Mouse (Mus musculus) left cerebral cortex, postnatal 14 days (tissue): ENCODE measurements around the gene Kcnq1. TPM values are rescaled to one million over a fixed set of nuclear protein-coding genes. Genes with fewer than 3 reads are reported as not detected.

Experiments
- DNase-seq, 2 experiments: peaks; one replicate each; pipeline ENCODE4 v3.0.0; 2021 to 2022; ENCODE audit warnings: low spot score in 2 of 2, mixed read lengths in 1 of 2
- intact Hi-C: fragments of 180-260 bp; cut with DNase I; formaldehyde crosslinking; loops from one replicate; pipeline ENCODE4 v1.15.1; 2025
- long read RNA-seq, 2 experiments: library from polyadenylated mRNA; stranded (forward); transcript quantifications; one replicate each; pipeline ENCODE4 v2.0.0; 2021
- total RNA-seq, 2 experiments: library from RNA; stranded (reverse); gene quantifications; 2 replicates each; pipeline ENCODE4 v1.2.3; 2021

Gene Kcnq1
- total RNA-seq, result 1 to 10 TPM in 1 of 2 experiments, under 1 TPM in 1; 0.91 to 1.7 TPM
- long read RNA-seq, experiment 1, partial matches to known transcripts, result 0 of 2 reads
- long read RNA-seq, experiment 1, other reads (novel, unspliced or antisense), result 1 of 2 reads
- long read RNA-seq, experiment 2, partial matches to known transcripts, result 0 of 1 reads
- long read RNA-seq, experiment 2, other reads (novel, unspliced or antisense), result 1 of 1 reads

DNA sequence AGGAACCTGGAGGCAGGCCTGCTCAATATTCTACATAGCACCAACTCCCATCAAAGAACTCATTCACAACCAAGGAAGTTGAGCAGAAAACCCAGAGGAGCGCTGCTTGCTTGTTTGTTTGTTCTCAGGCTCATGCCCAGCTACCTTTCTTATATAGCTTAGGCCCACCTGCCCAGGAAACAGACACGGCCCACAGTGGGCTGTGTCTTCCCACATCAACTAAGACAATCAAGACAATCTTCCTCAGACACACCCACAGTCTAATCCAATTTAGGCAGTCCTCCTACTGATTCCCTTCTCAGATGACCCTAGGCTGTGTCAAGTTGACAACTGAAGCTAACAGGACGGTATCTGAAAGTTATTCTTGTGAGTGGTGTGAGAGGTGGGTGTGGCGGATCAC lies at the start of gene Kcnq1:
Kcnq1 (plus strand) TSS at position 301 of the 400 bp plus-strand sequence.
- DNase-seq, result no peak
- intact Hi-C loops, result no loop called here

DNA sequence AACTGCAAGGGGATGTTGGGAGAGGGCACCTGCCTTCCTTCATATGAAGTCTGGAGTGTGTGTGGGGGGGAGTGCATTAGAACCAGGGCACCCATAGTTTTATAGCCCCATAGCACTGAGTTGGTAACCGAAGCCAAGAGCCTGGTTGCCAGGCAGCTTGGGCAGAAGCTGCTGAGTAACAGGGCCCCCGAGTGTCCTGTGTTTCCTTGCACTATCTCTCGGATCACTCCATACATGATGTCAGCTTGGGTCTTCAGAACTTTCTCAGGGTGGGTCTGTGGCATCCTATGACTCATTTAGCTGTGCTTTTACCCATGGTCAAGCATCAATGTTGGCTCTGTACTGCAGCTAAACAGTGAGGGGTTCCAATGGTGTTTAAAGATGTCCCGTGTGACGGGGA lies 49.1 kb upstream of the Kcnq1 start:
- intact Hi-C loops, result no loop called here
- no peak for DNase-seq

DNA sequence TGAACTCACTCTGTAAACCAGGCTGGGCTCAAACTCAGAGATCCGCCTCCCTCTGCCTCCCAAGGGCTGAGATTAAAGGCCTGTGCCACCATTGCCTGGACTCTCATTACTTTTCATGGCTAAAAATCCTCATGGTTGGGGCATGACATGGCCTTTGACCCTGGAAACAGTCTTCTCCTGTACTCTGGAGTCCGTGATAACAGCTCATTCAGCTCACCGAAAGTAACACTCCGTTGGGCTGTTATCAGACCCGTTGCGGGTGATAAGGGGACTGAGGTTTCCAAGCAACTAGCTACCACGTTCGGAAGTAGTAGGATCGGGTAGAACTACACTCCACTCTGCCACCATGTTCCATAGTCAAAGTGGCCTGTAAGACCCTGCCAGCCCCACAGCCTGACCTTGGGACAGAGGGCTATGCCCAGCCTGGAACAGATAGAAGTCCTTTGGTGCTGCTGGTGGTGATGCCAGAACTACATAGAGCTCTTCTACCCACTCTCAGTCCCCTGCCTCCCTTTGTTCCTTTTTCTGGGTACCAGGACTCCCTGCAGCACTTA lies 48.4 kb upstream of the Kcnq1 start:
- DNase-seq, result no peak
- intact Hi-C loops, result no loop called here

DNA sequence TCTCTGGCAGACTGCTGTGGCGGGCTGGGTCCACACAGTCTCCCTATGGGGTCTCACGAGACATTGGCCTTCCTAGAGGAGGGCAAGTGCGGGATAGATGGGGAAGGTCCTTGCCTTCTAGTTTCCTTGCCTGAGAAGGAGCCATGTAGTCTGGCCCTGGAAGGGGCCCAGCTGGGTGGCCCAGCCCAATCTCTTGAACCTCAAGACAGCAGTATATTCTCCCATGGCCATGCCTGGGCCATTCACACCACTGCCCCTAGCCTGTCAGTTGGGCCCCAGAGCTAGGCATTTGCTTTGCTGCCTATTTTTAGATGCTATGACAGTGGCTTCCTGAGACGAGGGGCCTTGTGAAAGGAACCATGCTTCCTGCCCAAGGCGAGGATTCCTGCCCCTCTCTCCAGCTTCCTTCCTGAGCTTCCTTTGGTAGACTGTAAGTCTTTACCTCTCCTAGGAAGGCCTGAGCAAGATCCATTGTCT lies 47.9 kb upstream of the Kcnq1 start:
- intact Hi-C loops, result no loop called here
- DNase-seq, result no peak

DNA sequence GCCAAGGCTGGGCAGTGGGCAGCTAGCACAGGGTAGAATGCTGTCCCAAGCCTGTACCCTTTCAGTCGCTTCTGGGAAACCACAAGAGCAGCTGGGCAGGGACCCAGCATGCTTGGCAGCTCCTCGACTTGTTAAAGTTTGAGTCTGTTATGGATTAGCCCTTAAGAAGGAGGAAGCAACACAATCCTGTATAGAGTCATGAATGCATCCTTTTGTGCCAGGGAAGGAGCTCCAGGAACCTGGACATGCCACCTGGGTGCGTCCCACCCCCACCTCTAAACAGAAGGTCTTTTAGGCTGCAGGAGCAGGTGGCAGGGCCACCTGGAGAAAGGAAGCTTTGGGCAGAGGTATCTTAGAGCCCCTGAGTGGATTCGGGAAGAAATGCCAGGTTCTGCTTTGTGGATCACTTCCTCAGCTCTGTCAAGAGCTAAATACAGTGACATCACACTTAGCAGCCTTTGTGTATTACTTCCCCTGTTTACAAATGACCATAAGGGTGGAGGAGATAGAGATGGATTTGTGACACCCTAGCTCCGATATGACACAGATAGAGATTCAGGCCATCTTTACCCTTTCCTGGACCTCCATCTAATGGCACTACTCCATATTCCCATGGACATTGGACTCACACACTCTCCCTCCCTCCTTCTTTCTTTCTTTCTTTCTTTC lies 46.8 kb upstream of the Kcnq1 start:
- intact Hi-C loops, result no loop called here
- peak; percentile 45 to 52 for DNase-seq

DNA sequence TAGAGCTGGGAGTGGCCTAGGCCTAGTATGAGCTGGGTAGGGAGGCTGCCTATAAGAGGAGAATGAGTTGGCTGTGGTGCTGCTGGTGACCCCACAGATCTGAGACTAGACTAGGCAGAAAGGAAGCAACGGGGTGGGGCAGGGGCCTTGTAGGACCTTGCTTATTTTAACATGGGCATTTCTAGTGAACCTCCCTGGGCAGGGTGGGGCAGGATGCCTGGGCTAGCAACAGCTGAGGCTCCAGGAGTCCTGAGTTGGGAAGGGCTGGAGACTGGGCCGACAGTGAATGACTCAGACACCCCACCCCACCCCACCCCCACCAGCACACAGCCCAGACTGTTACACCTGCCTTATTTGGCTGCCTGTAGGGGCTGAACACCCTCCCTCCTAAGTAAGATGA lies 43.5 kb upstream of the Kcnq1 start:
- no peak for DNase-seq
- intact Hi-C loops, result no loop called here

DNA sequence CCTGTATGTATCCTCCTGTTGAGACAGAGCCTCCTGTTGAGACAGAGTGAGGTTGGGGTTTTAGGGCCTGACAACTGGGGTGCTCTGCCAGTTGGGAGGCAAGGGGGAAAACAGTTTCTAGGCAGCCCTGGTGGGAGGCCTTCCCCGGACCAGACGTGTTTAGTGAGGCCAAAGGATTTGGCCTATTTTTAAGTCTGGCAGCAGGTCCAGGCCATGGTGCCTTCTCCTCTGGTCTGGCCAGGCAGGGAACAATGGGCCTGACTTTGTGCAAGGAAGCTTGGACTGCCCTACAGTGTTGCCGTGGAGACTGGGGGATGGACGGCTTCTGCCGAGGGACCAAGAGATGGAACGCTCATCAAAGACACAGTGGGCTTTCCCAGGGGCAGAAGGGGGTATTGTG lies 41.9 kb upstream of the Kcnq1 start:
- peak in 1 of 2 experiments; percentile 37 for DNase-seq
- intact Hi-C loops, result no loop called here

DNA sequence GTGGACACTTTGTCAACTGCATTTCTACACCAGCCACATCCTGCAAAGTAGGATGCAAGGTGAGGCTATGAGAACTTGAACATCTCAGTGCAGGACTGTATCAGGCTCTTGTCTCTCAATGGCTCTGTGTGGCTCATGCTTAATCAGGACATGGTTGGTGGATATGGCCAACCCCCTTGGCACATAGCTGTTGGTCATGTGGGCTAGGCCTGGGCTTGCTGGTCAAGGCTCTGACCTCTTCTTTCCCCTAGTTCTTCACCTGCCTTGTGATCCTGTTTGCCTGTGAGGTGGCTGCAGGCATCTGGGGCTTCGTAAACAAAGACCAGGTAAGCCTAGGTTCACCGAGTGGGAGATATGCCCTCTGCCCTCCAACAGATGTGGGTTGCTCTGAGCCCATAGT lies 40.5 kb upstream of the Kcnq1 start:
- intact Hi-C loops, result loop anchor here (5.0 kb wide), 1 partner anchor 53 kb away; no protein-coding TSS in a partner anchor

DNA sequence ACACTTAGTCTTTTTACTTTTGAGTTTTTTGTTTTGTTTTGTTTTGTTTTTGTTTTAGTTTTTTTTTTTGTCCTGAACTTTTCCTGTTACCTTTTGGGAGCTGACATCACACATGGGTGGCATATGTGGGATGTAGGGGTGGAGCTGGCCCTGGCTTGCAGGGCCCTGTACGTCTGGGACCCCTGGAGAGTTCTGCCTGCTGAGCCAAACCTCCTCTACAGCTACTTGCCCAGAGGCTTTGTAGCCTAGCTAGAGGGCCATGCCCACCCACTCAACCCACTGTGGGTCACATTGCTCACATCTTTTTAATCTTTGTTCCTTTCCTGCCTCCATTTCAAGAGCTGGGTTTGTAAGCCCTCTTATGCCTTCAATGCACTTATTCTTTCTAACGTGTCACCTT lies 38.7 kb upstream of the Kcnq1 start:
- DNase-seq, result no peak
- intact Hi-C loops, result loop anchor here (5.0 kb wide), 1 partner anchor 55 kb away; no protein-coding TSS in a partner anchor

More for the DNA sequence above, 40.5 kb upstream of the Kcnq1 start:
- DNase-seq, result no peak

DNA sequence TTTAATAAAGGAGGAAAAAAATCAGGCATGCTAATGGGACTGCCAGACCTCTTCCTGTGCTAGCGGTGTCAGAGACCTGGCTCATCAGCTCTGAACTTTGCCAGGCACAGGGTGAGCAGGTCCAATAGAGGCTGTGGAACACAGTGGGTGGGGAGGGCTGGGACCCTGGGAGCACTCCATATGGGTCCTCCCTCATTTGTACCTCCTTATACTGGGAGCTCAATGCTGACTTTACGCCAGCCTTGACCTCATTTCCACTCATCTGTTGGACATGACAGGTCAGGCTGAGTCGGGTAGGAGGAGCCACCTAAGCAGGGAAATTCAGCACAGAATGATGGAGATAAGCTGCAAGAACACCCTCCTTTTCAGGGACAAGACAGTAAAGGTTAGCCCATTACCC lies 38.3 kb upstream of the Kcnq1 start:
- intact Hi-C loops, result loop anchor here (5.0 kb wide), 1 partner anchor 56 kb away; no protein-coding TSS in a partner anchor
- DNase-seq, result no peak

DNA sequence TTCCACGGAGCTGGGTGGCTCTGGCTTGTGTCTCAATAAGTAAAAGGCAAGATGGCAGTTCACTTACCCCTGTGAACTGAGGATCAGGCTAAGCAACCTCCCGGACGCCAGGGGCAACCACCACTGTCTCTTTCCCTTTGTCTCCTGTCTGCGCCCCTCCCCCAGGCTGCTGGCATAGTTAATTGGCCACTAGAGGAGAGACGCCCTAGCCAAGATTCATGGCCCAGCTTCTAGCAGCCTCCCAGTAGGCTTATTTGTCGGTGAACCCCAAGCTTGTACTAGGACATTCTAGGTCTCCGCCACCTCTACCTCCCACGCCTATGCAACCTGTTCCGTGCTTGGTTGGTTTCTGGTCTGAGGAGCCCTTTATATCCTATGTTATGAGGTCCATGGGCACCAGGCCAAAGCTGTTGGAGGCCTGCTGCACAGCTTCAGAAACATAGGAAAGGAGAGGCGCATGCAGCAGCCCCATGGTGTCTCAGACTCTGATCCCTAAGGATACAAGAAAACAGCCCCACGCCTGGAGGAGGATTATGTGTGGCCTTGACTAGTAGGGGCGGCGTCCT lies 37.8 kb upstream of the Kcnq1 start:
- DNase-seq, result no peak
- intact Hi-C loops, result loop anchor here (5.0 kb wide), 1 partner anchor 56 kb away; no protein-coding TSS in a partner anchor

DNA sequence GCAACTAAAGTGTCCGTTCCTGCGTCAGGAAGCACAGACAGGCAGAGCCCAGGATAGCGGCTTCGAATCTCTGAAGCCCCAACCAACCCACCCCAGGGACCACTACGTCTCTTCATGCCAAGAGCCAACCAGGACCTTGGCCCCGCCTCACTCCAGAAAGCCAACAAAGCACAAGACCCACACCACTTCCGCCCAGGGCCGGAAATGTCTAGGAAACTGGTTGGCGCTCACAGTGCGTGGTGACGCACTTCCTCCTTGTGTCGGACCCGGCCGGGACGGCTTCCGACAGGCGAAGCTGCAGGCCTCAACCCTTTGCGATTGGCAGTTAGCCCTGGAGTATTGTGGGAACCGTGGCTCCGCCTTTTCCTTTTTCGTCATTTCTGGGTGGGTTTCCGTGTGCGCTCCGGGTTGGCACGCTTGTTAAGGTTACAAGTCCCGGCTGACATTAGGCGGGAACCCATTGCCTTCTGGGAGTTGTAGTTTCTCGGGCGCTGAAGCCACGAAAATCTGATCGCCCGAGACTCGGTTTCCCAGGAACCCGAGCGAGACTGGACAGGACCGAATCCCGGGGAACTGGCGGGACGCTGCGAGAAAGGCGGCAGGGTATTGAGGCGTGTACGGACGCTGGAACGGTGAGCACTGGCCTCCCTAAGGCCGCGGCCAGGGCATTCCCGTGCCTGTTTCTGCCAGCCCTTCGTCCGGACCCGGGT lies 37.1 kb upstream of the Kcnq1 start, which contains the start of gene Tssc4:
Tssc4 (plus strand) TSS at position 368 of the 710 bp plus-strand sequence.
- intact Hi-C loops, result loop anchor here (5.0 kb wide), 1 partner anchor 57 kb away; no protein-coding TSS in a partner anchor
- DNase-seq, result peak; percentile 99

DNA sequence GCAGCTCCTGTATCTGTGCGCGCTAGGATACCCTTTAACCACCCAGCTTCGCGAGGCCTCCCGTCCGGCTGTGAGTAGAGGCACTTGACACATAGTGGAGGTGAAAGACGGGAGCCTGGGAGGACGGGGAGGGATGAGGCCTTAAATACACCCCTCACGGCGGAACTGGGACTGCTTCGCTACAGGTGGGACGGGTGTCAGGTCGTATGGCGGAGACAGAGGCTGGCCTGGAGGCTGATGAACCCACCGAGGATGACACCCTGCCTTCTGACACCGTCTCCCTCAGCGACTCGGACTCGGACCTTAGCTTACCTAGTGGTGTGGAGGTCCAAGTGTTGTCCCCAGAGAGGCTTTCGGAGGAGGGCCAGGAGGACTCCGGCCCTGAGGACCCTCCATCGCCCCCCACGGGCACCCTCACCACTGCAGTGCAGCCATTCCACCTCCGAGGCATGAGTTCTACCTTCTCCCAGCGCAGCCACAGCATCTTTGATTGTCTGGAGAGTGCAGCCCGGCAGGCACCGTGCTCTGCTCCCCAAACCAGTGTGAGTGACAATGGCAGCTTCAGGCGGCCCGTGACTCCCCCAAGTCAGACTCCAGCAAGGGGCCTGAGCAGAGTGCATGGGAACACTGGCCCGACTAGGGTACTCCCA lies 36.3 kb upstream of the Kcnq1 start:
- no peak for DNase-seq

DNA sequence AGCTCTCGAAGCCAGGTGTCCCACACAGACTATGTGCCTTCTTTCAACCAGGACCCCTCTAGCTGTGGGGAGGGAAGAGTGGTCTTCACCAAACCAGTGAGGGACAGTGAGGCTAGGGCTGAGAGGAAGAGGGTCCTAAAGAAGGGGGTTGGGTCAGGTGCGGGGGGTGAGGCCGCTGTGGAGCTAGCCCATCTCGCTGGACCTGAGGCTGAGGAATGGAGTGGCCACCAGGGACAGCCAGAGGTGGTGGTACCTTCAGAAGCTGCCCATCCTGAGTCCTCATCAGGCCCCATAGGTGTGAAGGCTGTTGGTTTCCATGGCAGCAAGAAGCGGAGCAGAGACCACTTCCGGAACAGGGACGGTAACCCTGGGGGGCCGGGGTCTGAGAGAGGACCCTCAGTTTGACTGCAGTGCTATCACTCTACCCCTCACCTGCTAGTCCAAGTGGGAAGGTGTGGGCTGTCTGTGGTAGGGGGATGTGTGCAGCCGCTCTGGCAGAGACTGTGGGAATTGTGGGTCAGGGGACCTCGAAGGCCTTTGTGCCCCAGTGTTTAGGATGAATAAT lies 35.6 kb upstream of the Kcnq1 start:
- intact Hi-C loops, result no loop called here

More for the DNA sequence above, 36.3 kb upstream of the Kcnq1 start:
- intact Hi-C loops, result loop anchor here (5.0 kb wide), 1 partner anchor 58 kb away; no protein-coding TSS in a partner anchor

DNA sequence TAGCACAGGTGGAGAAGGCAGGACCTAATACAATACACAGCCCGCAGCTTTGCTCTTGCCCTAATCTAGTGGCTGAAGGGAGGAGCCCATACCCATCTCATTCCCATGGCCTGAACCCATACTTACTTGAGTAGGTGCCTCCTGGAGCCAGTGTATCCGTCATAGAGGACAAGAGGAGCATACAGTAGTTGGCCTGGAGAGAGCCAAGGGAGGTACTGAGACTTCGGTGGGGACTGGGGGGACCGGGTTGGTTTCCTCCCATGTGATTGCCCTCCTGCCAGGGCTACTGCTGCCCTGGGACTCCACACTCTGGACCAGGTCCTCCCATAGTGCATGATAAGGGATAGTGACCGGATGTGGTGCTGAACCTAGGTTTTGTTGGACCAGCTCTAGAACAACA lies 33.6 kb upstream of the Kcnq1 start:
- no peak for DNase-seq
- intact Hi-C loops, result no loop called here

More for the DNA sequence above, 35.6 kb upstream of the Kcnq1 start:
- DNase-seq, result no peak

DNA sequence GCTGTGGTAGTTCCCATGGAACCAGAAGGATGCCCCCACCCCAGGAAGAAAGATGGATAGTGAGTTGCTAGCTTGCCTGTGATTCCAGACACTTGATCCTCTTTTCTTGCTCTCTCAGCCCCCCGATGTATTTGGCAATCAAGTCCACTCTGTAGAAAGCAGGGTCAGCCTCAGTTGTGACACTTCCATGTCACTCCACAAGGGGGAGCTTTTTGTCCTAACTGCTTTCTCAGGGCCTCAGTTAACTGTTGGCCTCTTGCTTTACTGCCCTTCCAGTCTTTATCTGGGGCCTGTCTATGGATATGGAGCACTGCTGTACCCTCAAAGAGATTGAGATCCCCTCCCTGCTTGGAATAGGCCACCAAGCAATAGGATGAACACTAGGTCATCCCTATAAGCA lies 33.1 kb upstream of the Kcnq1 start:
- DNase-seq, result peak; percentile 55 to 63
- intact Hi-C loops, result no loop called here

DNA sequence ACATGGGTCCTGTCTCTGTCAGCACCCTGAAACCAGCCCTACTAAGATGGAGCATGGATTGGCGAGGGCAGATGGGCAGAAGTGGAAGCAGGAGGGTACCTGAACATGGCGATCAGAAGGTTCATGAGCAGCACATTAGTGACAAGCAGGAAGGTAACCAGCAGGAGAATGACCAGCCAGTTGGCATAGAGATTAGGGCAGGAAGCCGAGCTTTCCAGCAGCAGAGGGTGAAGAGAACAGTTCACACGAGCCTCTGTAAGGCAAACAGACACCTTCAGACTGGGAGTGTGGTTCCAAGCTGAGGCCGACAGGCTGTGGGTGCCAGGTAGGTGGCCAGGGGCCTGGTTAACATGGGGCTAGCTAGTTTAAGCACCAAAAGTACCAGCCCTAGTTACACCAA lies 30.8 kb upstream of the Kcnq1 start:
- intact Hi-C loops, result no loop called here
- DNase-seq, result no peak

DNA sequence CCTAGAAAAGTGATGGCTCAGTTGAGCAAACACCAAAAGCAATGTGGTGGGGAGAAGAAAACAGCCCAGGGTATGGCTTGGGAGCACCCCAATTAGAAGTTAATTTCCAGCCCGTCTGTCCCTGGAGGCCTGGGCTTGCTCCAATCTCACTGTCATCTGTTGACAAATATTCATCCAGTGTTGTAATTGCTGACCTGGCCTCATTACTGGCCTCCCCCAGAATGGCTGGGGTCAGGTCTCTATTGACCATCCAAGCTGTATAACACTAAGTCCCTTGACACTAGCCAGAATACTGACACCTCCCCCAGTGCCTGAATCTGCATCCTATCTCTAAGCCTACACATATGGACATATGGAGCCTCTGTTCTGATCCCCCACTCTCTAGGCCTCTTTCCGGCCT lies 28.8 kb upstream of the Kcnq1 start:
- intact Hi-C loops, result no loop called here
- no peak for DNase-seq

DNA sequence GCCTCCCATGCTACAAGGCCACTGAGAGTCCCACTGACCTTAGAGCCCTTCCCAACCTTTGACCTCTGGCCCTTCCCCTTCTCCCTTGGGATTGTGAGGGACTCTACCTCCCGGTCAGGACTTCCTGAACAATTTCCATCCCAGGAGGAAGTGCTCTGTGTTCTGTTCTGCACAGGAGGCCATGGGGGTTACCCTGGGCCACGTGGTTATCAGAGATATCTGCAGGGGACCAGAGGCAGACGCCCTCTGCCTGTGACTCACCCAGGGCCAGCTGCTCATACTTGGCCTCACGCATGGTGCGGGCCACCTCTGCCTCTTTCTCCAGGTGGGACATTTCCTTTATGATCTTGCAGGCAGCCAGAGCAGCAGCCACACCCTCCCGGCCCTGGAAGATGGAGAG lies 24.1 kb upstream of the Kcnq1 start:
- no peak for DNase-seq
- intact Hi-C loops, result no loop called here
